Mouse (Mus musculus): Measurements from ENCODE around the gene 1700020D05Rik.

1700020D05Rik gene

GRCm38 (mm10) chr19:5474281-5475068 is 29.1 kb downstream of the 1700020D05Rik start:
- no peak for DNase-seq (ENCODE audit: low spot score)

DNA sequence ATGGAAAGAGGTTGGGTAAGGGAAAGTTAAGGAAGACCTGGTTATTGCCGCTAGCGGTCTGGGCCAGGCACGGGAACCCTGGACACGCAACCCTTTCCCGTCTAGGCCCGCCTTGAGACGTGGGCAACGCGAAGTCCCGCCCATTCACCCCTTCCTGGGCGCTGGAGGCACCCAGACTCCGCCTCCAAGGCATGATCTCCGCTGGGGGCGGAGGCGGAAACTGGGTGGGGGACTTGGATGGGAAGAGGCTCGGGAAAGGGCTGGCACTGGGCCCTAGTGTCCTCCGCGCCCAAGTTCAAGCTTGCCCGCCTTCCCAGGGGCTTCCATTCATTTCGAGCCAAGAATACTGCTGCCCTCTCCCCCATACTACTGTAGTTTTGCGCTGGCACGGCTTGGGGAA is 29.9 kb downstream of the 1700020D05Rik start, which contains the start of gene Efemp2:
TSS of gene Efemp2 (plus strand) at position 235 of the 400 bp plus-strand sequence.
- DNase-seq (ENCODE audit: low spot score) = peak; percentile 89

DNA sequence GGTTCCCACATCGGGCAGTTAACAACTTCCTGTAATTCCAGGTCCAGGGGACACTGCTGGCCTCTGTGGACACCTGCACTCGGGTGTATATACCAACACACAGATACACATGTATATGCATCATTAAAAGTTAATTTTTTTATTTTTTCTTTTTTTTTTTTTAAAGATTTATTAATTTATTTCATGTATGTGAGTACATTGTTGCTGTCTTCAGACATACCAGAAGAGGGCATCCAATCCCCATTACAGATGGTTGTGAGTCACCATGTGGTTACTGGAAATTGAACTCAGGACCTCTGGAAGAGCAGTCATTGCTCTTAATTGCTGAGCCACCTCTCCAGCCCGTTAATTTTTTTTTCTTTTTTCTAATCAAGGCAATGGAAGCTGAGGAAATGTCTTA is 30.7 kb downstream of the 1700020D05Rik start:
- no peak for DNase-seq (ENCODE audit: low spot score)

DNA sequence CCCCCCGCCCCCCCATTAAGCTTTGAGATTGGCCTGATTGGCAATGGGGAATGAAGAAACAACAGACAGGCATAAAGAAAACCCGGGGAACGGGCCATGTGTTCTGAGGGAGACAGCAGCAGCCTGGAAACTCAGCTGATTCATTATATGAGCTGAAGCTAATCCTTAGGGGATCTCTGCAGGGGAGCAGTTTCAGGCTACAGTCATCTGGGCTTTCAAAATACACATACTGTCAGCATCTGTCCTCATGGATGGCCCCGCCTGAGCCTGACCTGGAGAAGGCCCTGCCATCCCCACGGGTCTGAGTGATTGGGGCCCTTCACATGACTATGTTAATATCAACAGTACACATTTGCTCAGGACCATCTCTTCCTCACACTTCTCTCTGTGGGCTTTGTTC is 31.7 kb downstream of the 1700020D05Rik start:
- DNase-seq (ENCODE audit: low spot score) = no peak

DNA sequence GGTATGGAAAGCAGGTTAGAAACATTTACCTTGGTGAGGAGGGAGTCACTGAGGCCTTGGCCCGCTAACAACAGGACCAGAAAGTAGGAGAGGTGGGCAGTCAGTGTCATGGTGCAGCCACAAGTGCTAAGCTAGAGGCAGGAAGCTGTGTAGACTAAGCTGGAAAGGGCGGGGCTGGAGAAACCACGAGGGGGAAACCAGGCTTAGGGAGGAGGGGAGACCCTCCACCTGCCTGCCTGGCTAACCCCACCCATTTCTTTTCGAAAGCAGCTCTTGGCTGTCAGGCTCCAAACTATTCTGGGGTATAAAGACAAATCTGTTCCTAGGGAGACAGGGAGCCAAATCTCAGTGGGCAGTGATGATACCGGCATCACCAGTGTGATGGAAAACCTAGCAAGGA is 35.2 kb downstream of the 1700020D05Rik start, which contains the start of gene Ctsw:
TSS of gene Ctsw (minus strand) at position 134 of the 400 bp plus-strand sequence.
- no peak for DNase-seq (ENCODE audit: low spot score)

DNA sequence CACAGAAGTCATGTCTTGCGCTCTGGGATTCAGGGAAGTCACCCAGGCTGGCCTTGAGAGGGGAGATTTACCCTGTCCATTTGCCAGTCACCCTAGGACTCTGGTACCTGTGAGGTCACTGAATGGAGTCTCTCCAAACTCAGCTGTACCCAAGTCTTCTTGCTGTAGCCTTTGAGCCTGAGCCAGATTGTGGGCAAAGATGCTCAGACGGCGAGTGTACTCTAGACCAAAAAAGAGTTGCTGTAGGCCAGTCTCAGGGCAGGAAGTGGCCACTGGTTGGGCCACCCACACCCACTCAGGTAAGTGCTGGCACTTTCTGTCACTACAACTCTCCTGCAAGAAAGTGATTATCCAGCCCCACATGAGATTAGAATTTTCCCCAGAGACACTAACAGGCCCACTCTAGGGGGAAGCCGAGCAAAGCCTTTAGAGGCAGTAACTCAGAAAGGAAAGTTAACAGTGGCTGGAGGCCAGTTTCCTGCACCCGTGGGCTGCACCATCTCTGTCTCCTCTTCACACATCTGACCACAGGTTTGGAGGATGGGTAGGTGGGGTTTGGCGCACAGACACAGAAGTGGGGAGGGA is 36.6 kb downstream of the 1700020D05Rik start:
- no peak for DNase-seq (ENCODE audit: low spot score)

- no peak for DNase-seq (ENCODE audit: low spot score)
Observed at GRCm38 (mm10) chr19:5465037-5465436, 38.5 kb downstream of the 1700020D05Rik start.

- no peak for DNase-seq (ENCODE audit: low spot score)
Observed at GRCm38 (mm10) chr19:5463791-5464562, 39.6 kb downstream of the 1700020D05Rik start.

DNA sequence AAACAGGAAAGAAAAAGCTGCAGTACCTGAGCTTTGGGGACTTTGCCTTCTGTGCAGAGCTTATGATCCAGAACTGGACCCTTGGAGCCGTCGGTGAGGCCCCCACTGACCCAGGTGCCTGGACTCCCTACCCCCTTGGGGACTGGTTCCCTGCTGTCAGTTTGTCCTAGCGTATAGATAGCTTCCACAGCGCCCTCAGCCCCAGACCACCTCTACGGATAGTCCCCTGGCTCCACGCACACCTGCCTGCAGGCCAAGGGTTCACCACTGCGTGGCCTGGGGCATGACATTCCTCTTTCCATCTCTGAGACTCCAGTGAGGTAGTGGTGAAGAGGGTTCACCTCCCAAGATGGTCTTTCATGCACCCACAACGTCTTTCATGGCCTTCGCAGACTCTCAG is 40.4 kb downstream of the 1700020D05Rik start:
- no peak for DNase-seq (ENCODE audit: low spot score)

- DNase-seq (ENCODE audit: low spot score) = no peak
Observed at GRCm38 (mm10) chr19:5461411-5461810, 42.2 kb downstream of the 1700020D05Rik start.

DNA sequence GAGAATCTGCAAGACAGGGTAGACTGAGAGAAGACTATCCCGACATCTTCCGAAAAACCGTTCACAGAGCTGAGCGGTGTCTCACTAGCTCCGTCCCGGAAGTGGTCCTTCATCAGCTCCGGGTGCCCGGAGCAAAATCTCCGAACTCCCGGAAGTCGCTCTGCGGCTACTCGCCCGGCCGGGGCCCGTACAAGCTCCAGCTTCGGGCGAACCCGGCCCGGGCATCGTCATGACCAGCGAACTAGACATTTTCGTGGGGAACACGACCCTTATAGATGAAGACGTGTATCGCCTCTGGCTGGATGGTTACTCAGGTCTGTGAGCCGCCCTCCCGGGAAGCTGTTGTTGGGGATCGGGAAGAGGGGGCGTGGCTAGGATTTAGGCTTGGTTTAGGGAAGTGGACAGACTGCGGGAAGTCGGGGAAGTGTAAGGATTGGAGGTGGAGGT is 43.1 kb downstream of the 1700020D05Rik start, which contains the start of gene Fibp:
TSS of gene Fibp (plus strand) at position 151 of the 447 bp plus-strand sequence.
- peak; percentile 89 for DNase-seq (ENCODE audit: low spot score)

- no peak for DNase-seq (ENCODE audit: low spot score)
Observed at GRCm38 (mm10) chr19:5459896-5460295, 43.7 kb downstream of the 1700020D05Rik start.

DNA sequence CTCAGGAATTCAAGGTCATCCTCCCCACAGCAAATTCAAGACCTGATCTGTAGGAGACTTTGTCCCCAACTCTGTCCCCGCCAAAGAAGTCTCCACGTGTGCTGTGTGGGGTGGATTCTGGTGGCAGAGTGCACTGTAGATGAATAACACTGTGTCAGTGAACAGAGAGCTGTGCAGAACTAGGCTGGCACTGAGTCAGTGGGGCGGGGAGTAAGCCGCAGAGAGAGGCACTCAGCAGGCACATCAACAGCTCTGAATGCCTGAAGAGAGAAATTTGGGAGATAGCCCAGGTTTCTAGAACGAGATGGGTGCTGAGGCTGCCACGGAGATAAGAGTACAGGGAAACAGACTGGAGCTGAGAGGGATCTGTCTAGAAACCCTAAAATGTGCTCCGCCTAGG is 44.6 kb downstream of the 1700020D05Rik start:
- no peak for DNase-seq (ENCODE audit: low spot score)

- DNase-seq (ENCODE audit: low spot score) = no peak
Observed at GRCm38 (mm10) chr19:5457746-5458442, 45.7 kb downstream of the 1700020D05Rik start, which contains the start of gene Ccdc85b. Gene Ccdc85b, minus strand, starts transcription at chr19:5457894.

DNA sequence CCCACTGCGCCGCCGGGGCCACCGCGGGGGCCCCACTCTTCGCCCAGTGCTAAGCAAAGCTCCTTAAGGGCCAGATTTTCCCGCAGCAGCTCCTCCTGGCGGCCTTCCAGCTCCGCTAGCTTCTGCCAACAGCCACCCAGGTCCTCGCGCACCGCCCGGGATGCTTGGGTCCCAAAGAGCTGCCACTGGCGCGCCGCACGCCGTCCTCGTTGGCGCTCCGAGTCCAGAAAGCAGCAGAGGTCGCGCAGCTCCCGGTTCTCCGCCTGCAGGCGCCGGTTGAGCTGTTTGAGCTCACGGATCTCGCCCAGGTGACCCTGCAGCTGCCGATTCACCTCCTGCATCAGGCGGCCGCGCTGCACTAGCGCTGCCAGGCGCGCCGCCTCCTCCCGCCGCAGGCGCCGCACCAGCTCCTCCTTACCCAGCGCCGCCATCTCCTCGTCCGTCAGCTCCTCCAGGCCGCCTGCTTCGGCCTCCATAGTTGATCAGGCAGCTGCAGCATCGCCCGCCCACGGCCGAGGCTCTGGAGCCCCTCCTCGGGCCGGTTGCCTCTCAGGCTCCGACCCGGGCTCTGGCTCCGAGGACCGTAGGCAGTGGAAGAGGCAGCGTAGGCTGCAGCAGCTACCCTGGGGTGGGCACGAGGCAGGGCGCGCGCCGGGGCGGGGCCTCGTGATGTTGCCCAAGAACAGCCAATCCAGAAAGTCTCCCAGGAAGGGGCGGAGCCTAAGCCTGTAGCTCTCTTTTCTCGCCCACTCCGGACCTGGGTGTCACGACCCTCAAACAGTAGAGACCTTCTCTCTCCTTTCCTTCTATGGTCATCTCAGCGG is 46.5 kb downstream of the 1700020D05Rik start:
- peak; percentile 94 for DNase-seq (ENCODE audit: low spot score)

DNA sequence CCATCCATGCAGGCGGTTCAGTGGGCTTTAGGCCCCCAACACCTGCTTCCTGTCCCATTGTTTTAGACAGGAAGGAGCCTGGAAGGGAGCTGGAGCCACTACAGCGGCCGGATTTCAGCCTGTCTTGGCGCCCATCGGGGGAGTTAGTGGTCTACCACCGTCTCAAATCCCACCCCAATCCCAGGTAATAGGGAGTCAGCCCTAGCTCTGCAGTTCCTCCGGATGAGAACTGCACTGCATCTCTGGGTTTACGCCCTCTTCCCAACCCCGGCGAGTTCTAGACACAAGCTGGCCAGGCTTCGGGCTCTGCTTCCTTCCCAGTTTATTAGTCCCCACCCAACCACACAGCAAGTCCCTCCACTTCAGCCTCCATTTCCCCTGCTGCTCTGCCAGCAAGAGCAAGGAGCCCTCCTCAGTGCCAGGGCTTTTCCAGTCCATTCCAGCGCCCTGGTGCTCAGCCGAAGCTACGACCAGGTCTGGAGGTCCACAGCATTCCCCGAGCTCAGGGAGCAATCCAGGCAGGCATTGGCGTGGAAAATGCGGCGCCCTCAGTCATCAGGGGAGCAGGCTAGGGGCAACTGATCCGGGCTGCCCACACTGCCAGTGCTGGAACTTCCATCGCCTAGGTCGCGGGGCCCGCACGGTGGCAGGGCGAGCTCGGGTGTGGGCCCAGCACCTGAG is 47.2 kb downstream of the 1700020D05Rik start:
- no peak for DNase-seq (ENCODE audit: low spot score)

DNA sequence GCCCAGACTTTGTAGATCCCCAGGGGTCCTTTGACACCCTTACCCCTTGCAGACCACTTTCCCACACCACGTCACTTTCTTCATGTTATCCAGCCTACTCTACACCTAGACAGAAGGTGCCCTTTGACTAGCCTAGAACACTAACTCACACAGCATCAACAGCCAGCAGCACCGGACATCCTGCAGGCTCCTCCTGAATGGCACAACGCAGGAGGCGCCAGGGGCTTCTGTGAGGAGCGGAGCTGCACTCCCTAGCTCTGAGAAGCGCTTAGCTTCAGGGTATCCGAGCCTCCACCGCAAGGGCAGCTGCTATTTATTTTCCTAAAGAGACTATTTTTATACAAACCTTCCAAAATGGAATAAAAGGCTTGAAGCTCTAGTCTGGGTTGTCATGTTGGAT is 48.0 kb downstream of the 1700020D05Rik start:
- no peak for DNase-seq (ENCODE audit: low spot score)

DNA sequence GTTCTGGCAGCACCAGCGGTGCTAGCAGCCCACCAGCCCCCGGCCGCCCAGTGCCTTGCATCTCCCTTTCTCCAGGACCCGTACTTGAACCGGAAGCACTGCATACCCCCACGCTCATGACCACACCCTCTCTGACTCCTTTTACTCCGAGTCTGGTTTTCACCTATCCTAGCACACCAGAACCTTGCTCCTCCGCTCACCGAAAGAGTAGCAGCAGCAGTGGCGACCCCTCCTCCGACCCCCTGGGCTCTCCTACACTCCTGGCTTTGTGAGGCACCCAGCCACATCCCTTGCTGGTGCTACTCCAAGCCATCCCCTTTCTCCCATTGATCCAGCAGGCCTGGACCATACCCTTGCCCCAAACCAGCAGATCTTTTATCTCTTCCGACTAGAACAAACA is 48.5 kb downstream of the 1700020D05Rik start:
- DNase-seq (ENCODE audit: low spot score) = no peak

Data from testis, postnatal 14 days (tissue).